Mouse (Mus musculus): Measurements from ENCODE around the gene Wt1.

- TF ChIP-seq CTCF (IDR thresholded peaks at IDR 0.05): peak; percentile 14; the same call in 1 of the 2 replicates
- no peak for TF ChIP-seq POLR2A (IDR thresholded peaks at IDR 0.05; ENCODE audit: insufficient read depth, low read depth, low read length)
- no peak for TF ChIP-seq EP300 (IDR thresholded peaks at IDR 0.05; ENCODE audit: insufficient read depth, low read depth, low read length)
Measured at GRCm38 (mm10) chr2:105185768-105186529, 59.6 kb downstream of the Wt1 start.
